11 mouse cellular contexts compared by ENCODE assay signal in the genomic region with DNA sequence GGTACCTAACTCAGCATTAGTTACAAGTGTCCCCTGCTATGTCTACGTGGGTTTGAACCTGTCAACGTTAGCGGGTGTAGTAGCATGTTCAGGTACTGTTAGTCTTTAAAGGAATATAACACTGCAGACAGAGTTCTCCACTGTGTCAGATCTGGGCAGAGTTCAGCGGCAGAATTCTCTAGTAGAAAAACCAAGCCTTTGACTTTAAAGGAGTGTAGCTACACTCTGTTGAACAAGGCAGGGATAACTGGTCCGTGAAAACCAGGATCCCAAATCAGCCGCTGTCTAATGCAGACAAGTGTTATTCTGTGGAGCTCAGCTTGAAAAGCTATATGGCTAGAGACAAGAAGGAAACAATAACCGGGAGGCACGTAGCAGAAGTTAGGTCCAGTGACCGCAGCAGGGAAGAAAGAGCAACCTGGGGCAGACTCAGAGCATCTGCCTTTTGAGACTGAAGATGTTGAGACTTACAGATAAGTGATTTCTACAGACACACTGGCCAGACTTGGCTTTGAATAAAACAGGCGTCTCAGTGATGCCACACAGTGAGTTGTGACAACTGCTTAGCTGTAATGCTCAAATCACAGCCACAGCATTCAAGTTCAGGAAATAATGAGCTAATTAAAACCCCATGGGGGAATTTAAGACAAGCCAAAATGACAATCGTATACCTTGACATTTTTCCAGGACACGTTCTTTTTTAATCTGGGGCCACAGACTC.
DNase-seq lines count a peak whose midpoint lies in the region; ATAC-seq lines count a peak whose summit lies in the region.
"Had no signal": no experiment of that assay in that cellular context is flagged by ENCODE, and none has a peak within 500 bp of the region (broad histone marks: within the 10 kb centered on the region; RNA-seq: fewer than 3 reads in every experiment).

No protein-coding gene starts in this region.

- H3K27ac ChIP-seq in hindbrain, embryonic 14.5 days, result no peak overlapping the region
- H3K27ac ChIP-seq in hindbrain, embryonic 12.5 days, result no peak overlapping the region
- H3K27ac ChIP-seq in embryonic facial prominence, embryonic 12.5 days, result 0 out of 2 replicates have a peak overlapping the region, but pooled peaks have one; percentile 14
- no peak overlapping the region for H3K27ac ChIP-seq in limb, embryonic 13.5 days
- H3K27ac ChIP-seq: liver, embryonic 12.5 days; macrophage had no signal

- H3K36me3 ChIP-seq in hindbrain, embryonic 14.5 days (replicated peaks; ENCODE audit: control insufficient read depth, insufficient read depth), result no peaks in the 10 kb centered on the region
- no peaks in the 10 kb centered on the region for H3K36me3 ChIP-seq in hindbrain, embryonic 12.5 days
- H3K36me3 ChIP-seq in embryonic facial prominence, embryonic 12.5 days, result no peaks in the 10 kb centered on the region
- H3K36me3 ChIP-seq in limb, embryonic 13.5 days, result 0 out of 2 replicates have a peak, but pooled peaks cover 2% of the 10 kb centered on the region
- H3K36me3 ChIP-seq: liver, embryonic 12.5 days had no signal

- 0 out of 2 replicates have a peak, but pooled peaks cover 8% of the 10 kb centered on the region for H3K4me1 ChIP-seq in hindbrain, embryonic 14.5 days (replicated peaks; ENCODE audit: control insufficient read depth, insufficient read depth, low read length)
- H3K4me1 ChIP-seq in hindbrain, embryonic 12.5 days, result peaks cover 4% of the 10 kb centered on the region; the same call in 1 of the 2 replicates
- peaks cover 13% of the 10 kb centered on the region for H3K4me1 ChIP-seq in embryonic facial prominence, embryonic 12.5 days
- H3K4me1 ChIP-seq in limb, embryonic 13.5 days, result peaks cover 46% of the 10 kb centered on the region
- H3K4me1 ChIP-seq: liver, embryonic 12.5 days had no signal

- WGBS in hindbrain, embryonic 14.5 days, result 61% methylated on average over 12 of the region's 12 CpGs
- WGBS in hindbrain, embryonic 12.5 days, result 77% methylated on average over 12 of the region's 12 CpGs
- WGBS in embryonic facial prominence, embryonic 12.5 days, result 55% methylated on average over 12 of the region's 12 CpGs
- 40% methylated on average over 12 of the region's 12 CpGs for WGBS in limb, embryonic 13.5 days

- no peak overlapping the region for H3K9ac ChIP-seq in hindbrain, embryonic 14.5 days
- H3K9ac ChIP-seq in hindbrain, embryonic 12.5 days, result no peak overlapping the region
- no peak overlapping the region for H3K9ac ChIP-seq in embryonic facial prominence, embryonic 12.5 days
- no peak overlapping the region for H3K9ac ChIP-seq in limb, embryonic 13.5 days
- H3K9ac ChIP-seq: liver, embryonic 12.5 days had no signal

- H3K4me2 ChIP-seq in hindbrain, embryonic 14.5 days (replicated peaks), result peak overlapping the region; percentile 35
- no peak overlapping the region for H3K4me2 ChIP-seq in hindbrain, embryonic 12.5 days (replicated peaks)
- H3K4me2 ChIP-seq in embryonic facial prominence, embryonic 12.5 days (replicated peaks), result peak overlapping the region; percentile 31
- H3K4me2 ChIP-seq in limb, embryonic 13.5 days (replicated peaks), result peak overlapping the region; percentile 37; the same call in 1 of the 2 replicates
- H3K4me2 ChIP-seq: liver, embryonic 12.5 days had no signal

- no peaks in the 10 kb centered on the region for H3K9me3 ChIP-seq in hindbrain, embryonic 14.5 days (ENCODE audit: control insufficient read depth, low read length)
- no peaks in the 10 kb centered on the region for H3K9me3 ChIP-seq in hindbrain, embryonic 12.5 days (replicated peaks)
- H3K9me3 ChIP-seq in embryonic facial prominence, embryonic 12.5 days, result no peaks in the 10 kb centered on the region
- no peaks in the 10 kb centered on the region for H3K9me3 ChIP-seq in limb, embryonic 13.5 days
- H3K9me3 ChIP-seq: liver, embryonic 12.5 days had no signal

- H3K27me3 ChIP-seq in hindbrain, embryonic 14.5 days (ENCODE audit: control insufficient read depth, insufficient read depth, low read length), result no peaks in the 10 kb centered on the region
- no peaks in the 10 kb centered on the region for H3K27me3 ChIP-seq in hindbrain, embryonic 12.5 days
- no peaks in the 10 kb centered on the region for H3K27me3 ChIP-seq in embryonic facial prominence, embryonic 12.5 days
- H3K27me3 ChIP-seq in limb, embryonic 13.5 days, result no peaks in the 10 kb centered on the region
- H3K27me3 ChIP-seq: liver, embryonic 12.5 days had no signal

- no peak for ATAC-seq in hindbrain, embryonic 14.5 days (ENCODE audit: low FRiP score)
- ATAC-seq in hindbrain, embryonic 12.5 days (ENCODE audit: low FRiP score), result no peak
- no peak for ATAC-seq in embryonic facial prominence, embryonic 12.5 days (ENCODE audit: insufficient number of reproducible peaks, insufficient read depth, low FRiP score, low TSS enrichment)
- ATAC-seq in limb, embryonic 13.5 days (ENCODE audit: low FRiP score, low read depth), result no peak
- ATAC-seq: activated CD4-positive, CD25-positive, alpha-beta regulatory T cell, adult 4 months; liver, embryonic 12.5 days had no signal

- no peak overlapping the region for H3K4me3 ChIP-seq in hindbrain, embryonic 14.5 days (replicated peaks; ENCODE audit: low read length)
- H3K4me3 ChIP-seq in hindbrain, embryonic 12.5 days, result no peak overlapping the region
- H3K4me3 ChIP-seq in embryonic facial prominence, embryonic 12.5 days, result no peak overlapping the region
- H3K4me3 ChIP-seq in limb, embryonic 13.5 days, result no peak overlapping the region
- H3K4me3 ChIP-seq: liver, embryonic 12.5 days had no signal

- peak; percentile 26 for DNase-seq in hindbrain, embryonic 14.5 days (ENCODE audit: low spot score)
- DNase-seq in Muller cell, postnatal 12 days (ENCODE audit: inconsistent ontology term), result peak; percentile 15
- no peak for DNase-seq in thymus, postnatal 10 days (ENCODE audit: low spot score in 2 of 2)
- DNase-seq in embryo, embryonic 11 days, result no peak
- DNase-seq: thymus, adult 2 months had no signal

Comparison
In these comparisons a context has a peak if more than half of its experiments do, and no peak if none do; other contexts are left out.
1. DNase-seq: peak in hindbrain, embryonic 14.5 days (single experiment) and Muller cell, postnatal 12 days (single experiment); none in thymus, postnatal 10 days (0 of 2) and embryo, embryonic 11 days (single experiment).